Mouse (Mus musculus) heart, adult 2 months (tissue): ENCODE results near the gene Xpc. TPM values are rescaled to one million over a fixed set of nuclear protein-coding genes. Genes with fewer than 3 reads are reported as not detected.

ENCODE experiments used
- DNase-seq, 2 experiments: peaks; one replicate each; pipeline ENCODE4 v3.0.0; 2021
- H3K27ac ChIP-seq: fragments of 200-600 bp; 2 replicates; pipeline ENCODE4 v1.8.1; 2022
- H3K27me3 ChIP-seq: fragments of 200-500 bp; 2 replicates; pipeline ENCODE4 v1.6.1; 2012; ENCODE audit warnings: mild to moderate bottlenecking, low read length, inconsistent platforms, mixed read lengths; ENCODE audit not compliant: control insufficient read depth, insufficient read depth
- H3K36me3 ChIP-seq: fragments of 200-500 bp; 2 replicates; pipeline ENCODE4 v1.6.1; 2012; ENCODE audit warnings: low read length, inconsistent platforms; ENCODE audit not compliant: control insufficient read depth, insufficient read depth
- H3K4me1 ChIP-seq: fragments of 200-500 bp; 2 replicates; pipeline ENCODE4 v1.6.1; 2011; ENCODE audit warnings: low read length; ENCODE audit not compliant: control insufficient read depth, insufficient read depth
- H3K4me3 ChIP-seq: fragments of 200-600 bp; 2 replicates; pipeline ENCODE4 v1.8.1; 2022
- H3K79me2 ChIP-seq: fragments of 200-500 bp; replicated peaks from 2 replicates; pipeline ENCODE4 v1.6.1; 2012; ENCODE audit warnings: mild to moderate bottlenecking, inconsistent platforms, low read length, moderate library complexity, mixed read lengths; ENCODE audit not compliant: control insufficient read depth, insufficient read depth
- H3K9ac ChIP-seq: fragments of 200-500 bp; 2 replicates; pipeline ENCODE4 v1.6.1; 2012; ENCODE audit warnings: low read depth, mild to moderate bottlenecking, control low read depth, inconsistent platforms, low read length, mixed read lengths
- CTCF ChIP-seq: fragments of 200-600 bp; IDR thresholded peaks from 2 replicates; pipeline ENCODE4 v1.8.1; 2022; ENCODE audit warnings: antibody characterized with exemption, mild to moderate bottlenecking, moderate library complexity
- EP300 ChIP-seq: fragments of 200-500 bp; IDR thresholded peaks from 2 replicates; pipeline ENCODE4 v1.6.1; 2011; ENCODE audit warnings: low read depth, low read length, control low read depth; ENCODE audit not compliant: insufficient read depth
- POLR2A ChIP-seq: fragments of 200-500 bp; IDR thresholded peaks from 2 replicates; pipeline ENCODE4 v1.6.1; 2011; ENCODE audit warnings: mild to moderate bottlenecking, low read depth, low read length, control low read depth; ENCODE audit not compliant: insufficient read depth
- WGBS: fragments of 180-500 bp; shearing (Covaris S2); methylation state at CpG from one replicate; pipeline ENCODE4 v1.1.7; 2018; 5-methylcytosine and 5-hydroxymethylcytosine counted together
- intact Hi-C: fragments of 180-260 bp; cut with DNase I; formaldehyde crosslinking; loops from one replicate; pipeline ENCODE4 v1.15.1; 2025
- polyA plus RNA-seq: library from polyadenylated mRNA; depleted of rRNA; stranded (reverse); fragments of >200 nt; gene quantifications from 2 replicates; pipeline ENCODE4 v1.2.3, GENCODE M21; 2012; rRNA removed
- total RNA-seq, 2 experiments: library from RNA; stranded (reverse); gene quantifications; 2 replicates each; pipeline ENCODE4 v1.2.3; 2021

Gene Xpc
- total and polyA plus RNA-seq, 3 experiments: 5.6 to 10.7 (median 9.3) TPM

GRCm38 (mm10) chr6:91445316-91445715, 70.4 kb downstream of the Xpc start:
- Histone ChIP-seq H3K36me3 (no peaks in the 10 kb centered on the region), H3K79me2 (no peaks in the 10 kb centered on the region), H3K4me1 (peaks cover 2% of the 10 kb centered on the region), H3K9ac (no peak overlapping the region), H3K27ac (no peak overlapping the region), H3K4me3 (no peak overlapping the region), H3K27me3 (no peaks in the 10 kb centered on the region)
- intact Hi-C loops: no loop called here
- TF ChIP-seq EP300 (no peak), CTCF (no peak), POLR2A (no peak)
- WGBS: 66% methylated on average over 3 of the region's 3 CpGs
- DNase-seq: no peak

- Histone ChIP-seq H3K36me3 (no peaks in the 10 kb centered on the region), H3K27ac (peak overlapping the region; percentile 68), H3K4me3 (peak overlapping the region; percentile 65), H3K79me2 (no peaks in the 10 kb centered on the region), H3K27me3 (no peaks in the 10 kb centered on the region), H3K4me1 (peaks cover 2% of the 10 kb centered on the region), H3K9ac (peak overlapping the region; percentile 47)
- TF ChIP-seq POLR2A (no peak), CTCF (no peak), EP300 (no peak)
- 1% methylated on average over 19 of the region's 19 CpGs for WGBS
- DNase-seq: no peak
- intact Hi-C loops: no loop called here
These were observed 74.5 kb downstream of the Xpc start for GRCm38 (mm10) chr6:91441145-91441662.

GRCm38 (mm10) chr6:91440474-91441144, 75.1 kb downstream of the Xpc start:
- Histone ChIP-seq H3K9ac (peak overlapping the region; percentile 47), H3K4me1 (peaks cover 2% of the 10 kb centered on the region), H3K36me3 (no peaks in the 10 kb centered on the region), H3K27ac (peak overlapping the region; percentile 68), H3K79me2 (no peaks in the 10 kb centered on the region), H3K27me3 (no peaks in the 10 kb centered on the region), H3K4me3 (peak overlapping the region; percentile 65)
- intact Hi-C loops: loop anchor here (1.0 kb wide), 1 partner anchor 33 kb away; the partner anchor contains the start of genes Chchd4 and Tmem43
- TF ChIP-seq CTCF (no peak), EP300 (peak; percentile 75; the same call in 1 of the 2 replicates), POLR2A (peak; percentile 99)
- DNase-seq: peak; percentile 93 to 96
- 2% methylated on average over 30 of the region's 30 CpGs for WGBS

Other genes starting within 250 kb of the Xpc start
- gene Wnt7a, start 104.5 kb downstream of the Xpc start, total RNA-seq: not detected
- gene Wnt7a, start 104.5 kb downstream of the Xpc start, polyA plus RNA-seq: not detected in 2 replicates
- 10 to 100 TPM; 15.3 to 17.0 TPM for gene Chchd4, start 42.3 kb downstream of the Xpc start, total RNA-seq
- gene Chchd4, start 42.3 kb downstream of the Xpc start, polyA plus RNA-seq: 8.7 and 12.8 TPM in 2 replicates
- gene Tmem43, start 42.2 kb downstream of the Xpc start, total RNA-seq: 10 to 100 TPM; 23.1 to 24.4 TPM
- 29.8 and 34.0 TPM in 2 replicates for gene Tmem43, start 42.2 kb downstream of the Xpc start, polyA plus RNA-seq
- gene Lsm3, start within 50 bp of the Xpc start, total RNA-seq: 10 to 100 TPM; 55.8 to 59.7 TPM
- 31.0 and 50.3 TPM in 2 replicates for gene Lsm3, start within 50 bp of the Xpc start, polyA plus RNA-seq
- gene Slc6a6, start 168.2 kb upstream of the Xpc start, total RNA-seq: 10 to 100 TPM; 56.4 to 96.9 TPM
- 86.2 and 118 TPM in 2 replicates for gene Slc6a6, start 168.2 kb upstream of the Xpc start, polyA plus RNA-seq